Mouse (Mus musculus) heart, postnatal 0 days (tissue): ENCODE results near the gene Mucl3. TPM values are rescaled to one million over a fixed set of nuclear protein-coding genes. Genes with fewer than 3 reads are reported as not detected.

Experiments used
- ATAC-seq: fragments of 200-750 bp; cut with Nextera tagmentation; 2 replicates; pipeline ENCODE4 v1.8.0; 2017; ENCODE audit warnings: low read depth, moderate number of reproducible peaks, moderate library complexity; ENCODE audit not compliant: insufficient read depth
- DNase-seq: peaks from one replicate; pipeline ENCODE4 v3.0.0-alpha.2; 2016; ENCODE audit warnings: low spot score
- H3K27ac ChIP-seq: fragments of 300-500 bp; sonication (generic); 2 replicates; pipeline ENCODE4 v1.5.1; 2014; ENCODE audit warnings: low read depth, mild to moderate bottlenecking
- H3K27me3 ChIP-seq: fragments of 300-500 bp; sonication (generic); 2 replicates; pipeline ENCODE4 v1.6.1; 2014; ENCODE audit warnings: low read length, mixed read lengths; ENCODE audit not compliant: control insufficient read depth, insufficient read depth
- H3K36me3 ChIP-seq: fragments of 300-500 bp; sonication (generic); replicated peaks from 2 replicates; pipeline ENCODE4 v1.6.1; 2014; ENCODE audit warnings: low read length, mixed read lengths; ENCODE audit not compliant: control insufficient read depth, insufficient read depth
- H3K4me1 ChIP-seq: fragments of 300-500 bp; sonication (generic); 2 replicates; pipeline ENCODE4 v1.6.1; 2014; ENCODE audit warnings: antibody characterized with exemption; ENCODE audit not compliant: control insufficient read depth, insufficient read depth
- H3K4me2 ChIP-seq: fragments of 300-500 bp; sonication (generic); 2 replicates; pipeline ENCODE4 v1.6.1; 2014; ENCODE audit warnings: low read depth, mild to moderate bottlenecking, low read length, moderate library complexity
- H3K4me3 ChIP-seq: fragments of 300-500 bp; sonication (generic); 2 replicates; pipeline ENCODE4 v1.5.1; 2014; ENCODE audit warnings: low read depth, low read length
- H3K9ac ChIP-seq: fragments of 300-500 bp; sonication (generic); replicated peaks from 2 replicates; pipeline ENCODE4 v1.6.1; 2014; ENCODE audit warnings: low read depth, low read length, mixed read lengths
- H3K9me3 ChIP-seq: fragments of 300-500 bp; sonication (generic); replicated peaks from 2 replicates; pipeline ENCODE4 v1.6.1; 2016; ENCODE audit warnings: low read length; ENCODE audit not compliant: control insufficient read depth
- CTCF ChIP-seq: IDR thresholded peaks from 2 replicates; pipeline ENCODE4 v1.5.1; 2016; ENCODE audit warnings: antibody characterized with exemption, control low read depth, low read depth
- EP300 ChIP-seq: IDR thresholded peaks from 2 replicates; pipeline ENCODE4 v1.6.1; 2016; ENCODE audit warnings: antibody characterized with exemption, low read depth
- WGBS: fragments of 180-500 bp; shearing (Covaris S2); extraction: QIAGEN DNeasy Blood & Tissue Kit; methylation state at CpG from one replicate; pipeline ENCODE4 v1.1.7; 2014; 5-methylcytosine and 5-hydroxymethylcytosine counted together
- polyA plus RNA-seq: library from polyadenylated mRNA; unstranded; fragments of >200 nt; fragmentation: Nextera tagmentation; extraction: Ambion mirVana; gene quantifications from 2 replicates; pipeline ENCODE4 v1.2.1, GENCODE M21; 2015
- total RNA-seq: library from RNA; depleted of rRNA; stranded (reverse); fragments of >200 nt; gene quantifications from 2 replicates; pipeline ENCODE4 v1.2.3, GENCODE M21; 2014; ENCODE audit warnings: low replicate concordance

The Mucl3 gene
- total and polyA plus RNA-seq, 2 experiments from 2014 or later, result not detected

DNA sequence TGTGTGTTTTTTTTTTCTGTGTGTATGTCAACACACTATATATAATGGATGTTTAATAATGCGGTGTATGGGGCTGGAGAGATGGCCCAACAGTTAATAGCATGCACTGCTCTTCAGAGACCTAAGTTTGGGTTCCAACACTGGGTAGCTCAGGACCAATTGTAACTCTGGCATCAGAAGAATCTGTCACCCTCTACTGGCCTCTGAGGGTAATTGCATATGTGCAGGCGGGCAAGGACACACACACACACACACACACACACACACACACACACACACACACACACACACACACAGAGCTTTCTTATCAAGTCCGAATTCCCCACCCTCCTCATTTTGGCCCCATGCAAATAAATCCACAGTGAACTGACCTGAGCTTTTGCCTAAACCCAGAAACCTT lies 8.3 kb downstream of the Mucl3 start:
- H3K4me1 ChIP-seq, result peaks cover 4% of the 10 kb centered on the region; the same call in 1 of the 2 replicates
- peak; percentile 10; the same call in 1 of the 2 replicates for TF ChIP-seq CTCF
- TF ChIP-seq EP300, result no peak
- H3K4me2 ChIP-seq, result no peak overlapping the region
- no peaks in the 10 kb centered on the region for H3K36me3 ChIP-seq
- DNase-seq (no peak), ATAC-seq (no peak)
- H3K9me3 ChIP-seq, result no peaks in the 10 kb centered on the region
- 70% methylated on average over 3 of the region's 3 CpGs for WGBS
- no peak overlapping the region for H3K4me3 ChIP-seq
- H3K27ac ChIP-seq, result no peak overlapping the region
- H3K27me3 ChIP-seq, result 0 out of 2 replicates have a peak, but pooled peaks cover 8% of the 10 kb centered on the region
- H3K9ac ChIP-seq, result no peak overlapping the region

DNA sequence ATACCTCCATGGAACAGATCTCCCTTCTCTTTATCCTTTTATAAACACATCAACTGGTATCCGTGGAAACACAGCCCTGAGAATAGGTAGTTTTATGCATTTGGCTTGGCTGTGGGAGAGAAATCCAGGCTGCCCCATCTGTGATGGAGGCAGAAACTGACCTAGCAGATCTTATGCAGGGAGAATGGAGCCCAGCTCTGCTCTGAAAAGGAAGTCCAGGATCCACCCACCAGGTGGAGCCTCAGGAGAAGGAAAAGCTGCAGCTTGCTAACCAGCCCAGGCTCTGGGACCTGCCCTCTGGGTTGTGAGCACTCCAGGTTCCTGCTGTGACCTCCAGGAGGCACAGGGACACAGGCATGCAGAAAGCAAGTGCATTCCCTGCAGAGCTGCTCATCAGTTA lies 9.5 kb downstream of the Mucl3 start:
- no peaks in the 10 kb centered on the region for H3K9me3 ChIP-seq
- ATAC-seq (peak; percentile 40), DNase-seq (peak; percentile 32)
- no peaks in the 10 kb centered on the region for H3K4me1 ChIP-seq
- H3K36me3 ChIP-seq, result no peaks in the 10 kb centered on the region
- H3K9ac ChIP-seq, result no peak overlapping the region
- H3K27me3 ChIP-seq, result 0 out of 2 replicates have a peak, but pooled peaks cover 8% of the 10 kb centered on the region
- H3K4me2 ChIP-seq, result no peak overlapping the region
- 17% methylated on average over 1 of the region's 1 CpGs for WGBS
- no peak overlapping the region for H3K4me3 ChIP-seq
- no peak overlapping the region for H3K27ac ChIP-seq
- no peak for TF ChIP-seq EP300
- TF ChIP-seq CTCF, result peak; percentile 55

DNA sequence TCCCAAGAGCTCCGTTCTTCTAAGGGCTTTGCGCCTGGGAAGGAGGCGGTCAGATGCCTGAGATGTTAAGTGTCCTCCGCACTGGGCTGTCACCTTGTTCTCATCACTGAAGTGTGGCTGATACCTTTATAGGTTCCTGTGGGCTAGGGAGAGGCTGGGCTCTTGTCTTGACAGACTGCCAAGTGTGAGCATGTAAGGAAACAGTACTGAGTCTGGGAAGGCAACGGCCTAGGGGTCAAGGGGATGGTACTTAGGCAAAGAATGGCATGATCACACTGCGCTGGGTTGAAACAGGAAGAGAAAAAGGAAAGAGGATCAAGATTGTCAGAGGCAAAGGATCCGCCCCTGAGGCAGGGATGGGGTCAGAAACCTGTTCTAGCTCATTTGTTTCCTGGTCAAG lies 17.0 kb downstream of the Mucl3 start, which contains the start of gene Gm9573:
Gene Gm9573 (minus strand): TSS at position 101 of the 400 bp plus-strand sequence.
- Histone ChIP-seq H3K4me1 (no peaks in the 10 kb centered on the region), H3K4me2 (no peak within 1 kb of the TSS), H3K4me3 (no peak within 1 kb of the TSS), H3K9ac (no peak within 1 kb of the TSS), H3K36me3 (no peaks in the 10 kb centered on the region), H3K27ac (no peak within 1 kb of the TSS), H3K27me3 (no peaks in the 10 kb centered on the region), H3K9me3 (no peaks in the 10 kb centered on the region)
- DNase-seq, result no peak
- TF ChIP-seq CTCF, result no peak
- TF ChIP-seq EP300, result no peak
- ATAC-seq, result no peak
- WGBS, result 60% methylated on average over 7 of the region's 7 CpGs

DNA sequence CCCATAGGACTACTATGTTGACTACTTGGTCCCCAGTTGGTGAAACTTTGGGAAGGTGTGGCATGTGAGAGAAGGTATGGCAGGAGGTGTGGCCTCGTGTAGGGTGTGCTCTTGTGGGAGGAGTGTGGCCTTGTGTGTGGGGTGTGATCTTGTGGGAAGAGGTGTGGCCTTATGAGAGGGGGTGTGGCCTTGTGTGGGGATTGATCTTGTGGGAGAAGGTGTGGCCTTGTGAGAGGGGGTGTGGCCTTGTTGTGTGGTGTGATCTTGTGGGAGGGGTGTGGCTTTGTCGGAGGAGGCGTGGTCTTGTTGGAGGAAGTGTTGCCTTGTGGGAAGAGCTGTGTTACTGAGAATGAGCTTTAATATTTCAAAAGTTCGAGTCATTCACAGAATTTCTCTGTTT lies 26.4 kb downstream of the Mucl3 start:
- Histone ChIP-seq H3K4me1 (no peaks in the 10 kb centered on the region), H3K9ac (no peak overlapping the region), H3K27ac (no peak overlapping the region), H3K4me2 (no peak overlapping the region), H3K9me3 (no peaks in the 10 kb centered on the region), H3K36me3 (no peaks in the 10 kb centered on the region), H3K4me3 (no peak overlapping the region), H3K27me3 (no peaks in the 10 kb centered on the region)
- 51% methylated on average over 4 of the region's 4 CpGs for WGBS
- TF ChIP-seq EP300 (no peak), CTCF (no peak)
- ATAC-seq, result no peak
- no peak for DNase-seq

DNA sequence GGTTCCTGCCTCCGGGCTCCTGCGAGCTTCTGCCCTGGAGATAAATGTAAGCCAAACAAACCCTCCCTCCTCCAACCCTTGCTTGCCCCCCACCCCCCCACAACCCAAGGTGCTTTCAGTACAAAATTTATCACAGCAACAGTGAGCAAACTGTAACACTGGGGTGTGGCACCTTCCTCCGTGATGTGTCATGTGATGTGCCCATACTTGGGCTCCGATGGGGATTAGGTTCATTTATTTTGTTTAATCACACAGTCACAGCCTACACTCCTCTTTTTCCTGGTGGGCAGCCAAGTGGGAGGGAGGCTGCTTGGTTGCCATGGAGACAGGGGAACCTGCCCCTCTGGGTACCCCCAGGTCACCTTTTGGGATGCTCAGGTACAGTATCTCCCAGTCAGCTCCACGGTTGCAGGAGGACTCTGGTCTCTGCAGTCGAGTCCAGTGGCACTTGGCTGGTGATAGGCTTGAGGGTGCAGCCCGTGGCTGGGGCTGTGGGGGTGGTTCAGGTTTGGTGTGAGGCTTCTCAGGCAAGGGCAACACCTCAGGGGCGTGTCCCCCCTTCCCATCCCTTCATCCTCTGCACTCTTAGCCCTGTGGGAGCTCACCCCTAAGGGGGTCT lies 41.6 kb downstream of the Mucl3 start:
- H3K27me3 ChIP-seq, result no peaks in the 10 kb centered on the region
- H3K4me3 ChIP-seq, result no peak overlapping the region
- no peak for ATAC-seq
- H3K4me1 ChIP-seq, result no peaks in the 10 kb centered on the region
- DNase-seq, result no peak
- TF ChIP-seq CTCF (no peak), EP300 (no peak)
- H3K9ac ChIP-seq, result no peak overlapping the region
- H3K4me2 ChIP-seq, result no peak overlapping the region
- 35% methylated on average over 8 of the region's 8 CpGs for WGBS
- H3K9me3 ChIP-seq, result no peaks in the 10 kb centered on the region
- no peak overlapping the region for H3K27ac ChIP-seq
- no peaks in the 10 kb centered on the region for H3K36me3 ChIP-seq

DNA sequence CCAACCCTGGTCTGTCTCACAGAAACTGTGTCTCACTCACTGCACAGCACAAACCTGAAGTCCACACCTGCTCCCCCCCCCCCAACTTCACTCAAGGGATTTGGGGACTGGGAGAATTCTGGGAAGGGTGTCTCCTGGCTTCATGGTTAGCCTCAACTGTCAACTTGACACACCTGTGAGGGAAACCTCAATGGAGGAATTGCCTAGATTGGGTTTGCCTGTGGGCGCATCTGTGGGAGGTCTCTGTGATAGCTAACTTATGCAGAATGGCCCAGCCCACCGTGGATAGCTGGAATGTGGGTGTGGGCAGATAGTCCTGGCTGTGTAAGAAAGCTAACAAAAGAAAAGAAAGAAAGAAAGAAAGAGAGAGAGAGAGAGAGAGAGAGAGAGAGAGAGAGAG lies 42.2 kb downstream of the Mucl3 start, which contains the start of gene Sfta2:
Gene Sfta2 (plus strand): TSS at position 301 of the 400 bp plus-strand sequence.
- Histone ChIP-seq H3K27me3 (no peaks in the 10 kb centered on the region), H3K9ac (no peak within 1 kb of the TSS), H3K4me3 (no peak within 1 kb of the TSS), H3K27ac (no peak within 1 kb of the TSS), H3K36me3 (no peaks in the 10 kb centered on the region), H3K4me1 (no peaks in the 10 kb centered on the region), H3K4me2 (no peak within 1 kb of the TSS), H3K9me3 (no peaks in the 10 kb centered on the region)
- 36% methylated on average over 2 of the region's 2 CpGs for WGBS
- DNase-seq (no peak), ATAC-seq (no peak)
- TF ChIP-seq CTCF (no peak), EP300 (no peak)
